Mouse (Mus musculus): ENCODE data around the gene Arhgef26. TPM values are rescaled to one million over a fixed set of nuclear protein-coding genes. Genes with fewer than 3 reads are reported as not detected.

Gene Arhgef26
- polyA plus RNA-seq, 1 experiment: 0.38 TPM

DNA sequence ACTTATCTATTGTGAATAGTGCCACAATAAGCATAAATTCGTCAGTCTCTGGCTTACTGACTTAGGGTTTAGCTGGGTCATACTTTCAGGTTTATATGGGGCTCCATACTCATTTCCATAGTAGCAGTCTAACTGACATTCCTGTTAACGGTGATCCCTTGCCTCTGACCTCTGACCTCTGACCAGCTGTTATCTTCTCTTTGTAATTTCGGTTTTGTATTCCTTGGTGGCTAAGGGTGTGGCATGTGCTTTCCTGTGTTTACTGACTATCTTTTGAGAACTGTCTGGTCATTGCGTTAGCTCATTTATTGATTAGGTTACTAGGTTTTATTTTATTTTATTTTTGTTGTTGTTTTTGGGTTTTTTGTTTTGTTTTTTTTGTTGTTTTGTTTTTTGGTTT is 13.9 kb downstream of the Arhgef26 start:
- H3K36me3 ChIP-seq (ENCODE audit: control insufficient read depth, insufficient read depth, low read length): no peaks in the 10 kb centered on the region
- H3K4me3 ChIP-seq (ENCODE audit: control insufficient read depth, low read depth, low read length): no peak overlapping the region
- no peaks in the 10 kb centered on the region for H3K4me1 ChIP-seq (ENCODE audit: control insufficient read depth, insufficient read depth, low read length)
- TF ChIP-seq CTCF (IDR thresholded peaks at IDR 0.05; ENCODE audit: control insufficient read depth, insufficient read depth, insufficient replicate concordance, low read depth, low read length) (no peak), POLR2A (IDR thresholded peaks at IDR 0.05; ENCODE audit: control insufficient read depth, low read depth, low read length) (no peak)
- H3K27ac ChIP-seq (ENCODE audit: control insufficient read depth, insufficient read depth, low read depth, low read length): no peak overlapping the region
- H3K27me3 ChIP-seq (ENCODE audit: control insufficient read depth, insufficient read depth, low read length): no peaks in the 10 kb centered on the region

DNA sequence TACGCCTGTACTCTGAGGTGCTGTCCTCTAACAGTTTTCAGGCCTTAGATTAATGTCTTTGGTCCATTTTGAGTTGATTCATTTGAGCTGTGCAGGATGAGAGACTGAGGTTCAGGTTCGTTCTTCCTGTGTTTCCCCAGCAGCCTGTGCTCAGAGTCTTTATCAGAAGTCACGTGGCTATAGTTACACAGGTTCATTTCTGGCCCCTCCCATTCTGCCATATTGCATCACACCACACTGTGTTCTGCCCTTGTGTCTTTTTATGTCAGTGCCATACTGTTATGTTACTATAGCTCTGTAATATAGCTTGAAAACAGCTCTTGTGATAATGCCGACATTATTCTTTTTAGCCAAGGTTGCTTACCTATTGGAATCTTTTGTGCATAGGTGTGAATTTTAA is 14.7 kb downstream of the Arhgef26 start:
- Histone ChIP-seq H3K4me1 (ENCODE audit: control insufficient read depth, insufficient read depth, low read length) (no peaks in the 10 kb centered on the region), H3K4me3 (ENCODE audit: control insufficient read depth, low read depth, low read length) (no peak overlapping the region), H3K27ac (ENCODE audit: control insufficient read depth, insufficient read depth, low read depth, low read length) (no peak overlapping the region), H3K27me3 (ENCODE audit: control insufficient read depth, insufficient read depth, low read length) (no peaks in the 10 kb centered on the region), H3K36me3 (ENCODE audit: control insufficient read depth, insufficient read depth, low read length) (no peaks in the 10 kb centered on the region)
- TF ChIP-seq CTCF (IDR thresholded peaks at IDR 0.05; ENCODE audit: control insufficient read depth, insufficient read depth, insufficient replicate concordance, low read depth, low read length) (no peak), POLR2A (IDR thresholded peaks at IDR 0.05; ENCODE audit: control insufficient read depth, low read depth, low read length) (no peak)

DNA sequence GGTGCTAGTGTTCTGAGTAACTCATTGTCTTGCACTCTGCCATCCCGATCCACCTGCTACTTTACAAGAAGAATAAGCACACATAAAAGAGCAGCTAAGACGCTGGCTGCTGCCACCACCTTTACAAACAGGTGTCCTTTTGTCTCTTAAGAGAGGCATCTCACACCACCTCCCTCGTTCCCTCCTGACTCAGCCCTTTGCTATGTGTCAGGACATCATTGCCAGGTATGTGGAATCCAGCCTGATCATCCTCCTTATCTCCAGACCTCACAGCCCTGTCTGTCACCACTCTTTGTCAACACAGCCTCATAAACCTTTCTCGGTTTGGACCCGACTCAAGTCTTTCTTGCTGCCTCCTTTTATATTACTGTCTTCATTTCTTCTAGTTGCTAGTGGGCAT is 29.7 kb downstream of the Arhgef26 start:
- Histone ChIP-seq H3K4me1 (ENCODE audit: control insufficient read depth, insufficient read depth, low read length) (no peaks in the 10 kb centered on the region), H3K27me3 (ENCODE audit: control insufficient read depth, insufficient read depth, low read length) (no peaks in the 10 kb centered on the region), H3K27ac (ENCODE audit: control insufficient read depth, insufficient read depth, low read depth, low read length) (no peak overlapping the region), H3K36me3 (ENCODE audit: control insufficient read depth, insufficient read depth, low read length) (no peaks in the 10 kb centered on the region), H3K4me3 (ENCODE audit: control insufficient read depth, low read depth, low read length) (no peak overlapping the region)
- TF ChIP-seq POLR2A (IDR thresholded peaks at IDR 0.05; ENCODE audit: control insufficient read depth, low read depth, low read length): no peak
- TF ChIP-seq CTCF (IDR thresholded peaks at IDR 0.05; ENCODE audit: control insufficient read depth, insufficient read depth, insufficient replicate concordance, low read depth, low read length): no peak

DNA sequence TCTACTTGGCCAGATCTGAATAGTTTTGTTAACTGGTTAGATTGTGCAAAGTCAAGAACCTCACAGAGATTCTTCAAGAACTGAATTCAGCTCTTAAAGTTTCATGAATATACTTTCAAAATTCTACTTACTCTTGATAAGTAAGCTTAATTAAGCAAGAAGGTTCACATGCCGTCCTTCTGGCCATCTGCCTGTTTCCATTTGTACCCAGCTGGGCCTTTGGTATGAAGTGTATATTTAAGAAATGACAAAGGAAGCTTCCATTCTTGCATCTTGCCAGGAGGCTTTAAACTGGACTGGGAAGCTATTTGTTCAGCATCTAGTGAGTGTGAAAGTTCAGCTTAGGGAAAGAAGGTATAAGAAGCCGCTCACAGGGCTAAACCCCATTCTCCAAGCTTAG is 34.7 kb downstream of the Arhgef26 start:
- H3K27ac ChIP-seq (ENCODE audit: control insufficient read depth, insufficient read depth, low read depth, low read length): no peak overlapping the region

DNA sequence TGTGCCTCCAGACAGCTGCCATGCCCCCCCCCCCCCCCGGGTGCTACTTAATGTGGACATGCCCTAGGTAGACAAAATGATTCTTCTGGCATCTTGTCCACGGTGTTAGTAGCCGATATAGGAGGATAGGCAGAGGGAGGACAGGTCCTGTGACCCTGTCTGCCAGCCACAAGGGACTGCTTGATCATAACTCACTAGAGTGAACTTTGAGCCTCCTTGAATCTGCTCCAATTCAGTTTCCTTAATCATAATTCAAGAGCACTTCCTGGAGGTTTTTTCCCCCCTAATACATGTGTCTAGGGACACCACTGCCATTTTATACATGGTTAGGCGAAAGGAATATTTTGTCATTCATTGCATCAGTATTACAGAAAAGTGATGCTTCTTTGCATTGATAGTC is 36.2 kb downstream of the Arhgef26 start:
- H3K36me3 ChIP-seq (ENCODE audit: control insufficient read depth, insufficient read depth, low read length): no peaks in the 10 kb centered on the region
- TF ChIP-seq CTCF (IDR thresholded peaks at IDR 0.05; ENCODE audit: control insufficient read depth, insufficient read depth, insufficient replicate concordance, low read depth, low read length) (no peak), POLR2A (IDR thresholded peaks at IDR 0.05; ENCODE audit: control insufficient read depth, low read depth, low read length) (no peak)
- no peaks in the 10 kb centered on the region for H3K27me3 ChIP-seq (ENCODE audit: control insufficient read depth, insufficient read depth, low read length)
- H3K4me1 ChIP-seq (ENCODE audit: control insufficient read depth, insufficient read depth, low read length): no peaks in the 10 kb centered on the region
- H3K27ac ChIP-seq (ENCODE audit: control insufficient read depth, insufficient read depth, low read depth, low read length): no peak overlapping the region
- H3K4me3 ChIP-seq (ENCODE audit: control insufficient read depth, low read depth, low read length): no peak overlapping the region

More for the DNA sequence above, 34.7 kb downstream of the Arhgef26 start:
- Histone ChIP-seq H3K4me3 (ENCODE audit: control insufficient read depth, low read depth, low read length) (no peak overlapping the region), H3K36me3 (ENCODE audit: control insufficient read depth, insufficient read depth, low read length) (no peaks in the 10 kb centered on the region), H3K27me3 (ENCODE audit: control insufficient read depth, insufficient read depth, low read length) (no peaks in the 10 kb centered on the region), H3K4me1 (ENCODE audit: control insufficient read depth, insufficient read depth, low read length) (no peaks in the 10 kb centered on the region)
- TF ChIP-seq CTCF (IDR thresholded peaks at IDR 0.05; ENCODE audit: control insufficient read depth, insufficient read depth, insufficient replicate concordance, low read depth, low read length): no peak
- TF ChIP-seq POLR2A (IDR thresholded peaks at IDR 0.05; ENCODE audit: control insufficient read depth, low read depth, low read length): no peak

DNA sequence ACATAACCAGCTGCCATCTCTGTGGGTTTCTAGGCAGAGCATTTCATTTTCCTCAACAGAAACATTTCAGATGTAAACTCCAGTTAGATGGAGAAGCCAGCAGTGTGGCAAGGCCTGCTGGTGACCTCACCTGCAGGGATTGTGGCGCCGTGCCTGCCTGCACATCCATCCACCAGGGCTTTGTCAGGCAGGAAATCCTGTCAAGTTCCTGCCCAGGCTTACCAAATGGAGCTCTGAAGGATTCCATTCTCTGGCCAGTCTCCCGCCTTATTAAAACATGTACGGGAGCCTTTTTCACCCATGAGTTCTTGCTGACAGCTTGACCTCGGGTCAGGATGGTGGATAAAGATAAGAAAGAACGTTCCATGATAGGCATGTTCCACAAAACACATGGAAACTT is 36.7 kb downstream of the Arhgef26 start:
- Histone ChIP-seq H3K27me3 (ENCODE audit: control insufficient read depth, insufficient read depth, low read length) (no peaks in the 10 kb centered on the region), H3K4me1 (ENCODE audit: control insufficient read depth, insufficient read depth, low read length) (no peaks in the 10 kb centered on the region), H3K27ac (ENCODE audit: control insufficient read depth, insufficient read depth, low read depth, low read length) (no peak overlapping the region), H3K36me3 (ENCODE audit: control insufficient read depth, insufficient read depth, low read length) (no peaks in the 10 kb centered on the region), H3K4me3 (ENCODE audit: control insufficient read depth, low read depth, low read length) (no peak overlapping the region)
- no peak for TF ChIP-seq CTCF (IDR thresholded peaks at IDR 0.05; ENCODE audit: control insufficient read depth, insufficient read depth, insufficient replicate concordance, low read depth, low read length)
- TF ChIP-seq POLR2A (IDR thresholded peaks at IDR 0.05; ENCODE audit: control insufficient read depth, low read depth, low read length): no peak

DNA sequence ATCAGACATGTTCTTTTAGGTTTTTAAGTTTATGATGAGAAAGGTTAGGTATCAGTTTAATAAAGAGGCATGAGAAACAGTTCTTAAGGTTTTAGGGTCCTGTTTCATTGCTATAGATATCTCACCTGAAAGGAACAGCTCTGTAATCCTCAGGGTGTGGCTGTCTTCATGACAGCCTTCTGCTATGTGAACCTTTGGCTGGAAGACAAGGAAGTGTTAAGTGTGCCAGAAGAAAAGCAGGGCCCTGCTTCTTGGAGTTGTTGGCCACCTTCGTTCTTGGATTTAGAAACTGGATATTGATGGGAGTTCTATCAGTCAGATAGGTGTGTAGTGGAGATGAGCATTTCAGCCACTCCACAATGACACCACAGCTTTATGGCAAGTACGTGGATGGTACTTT is 38.6 kb downstream of the Arhgef26 start:
- Histone ChIP-seq H3K4me1 (ENCODE audit: control insufficient read depth, insufficient read depth, low read length) (no peaks in the 10 kb centered on the region), H3K36me3 (ENCODE audit: control insufficient read depth, insufficient read depth, low read length) (no peaks in the 10 kb centered on the region), H3K4me3 (ENCODE audit: control insufficient read depth, low read depth, low read length) (no peak overlapping the region), H3K27ac (ENCODE audit: control insufficient read depth, insufficient read depth, low read depth, low read length) (no peak overlapping the region), H3K27me3 (ENCODE audit: control insufficient read depth, insufficient read depth, low read length) (no peaks in the 10 kb centered on the region)
- no peak for TF ChIP-seq CTCF (IDR thresholded peaks at IDR 0.05; ENCODE audit: control insufficient read depth, insufficient read depth, insufficient replicate concordance, low read depth, low read length)
- no peak for TF ChIP-seq POLR2A (IDR thresholded peaks at IDR 0.05; ENCODE audit: control insufficient read depth, low read depth, low read length)

DNA sequence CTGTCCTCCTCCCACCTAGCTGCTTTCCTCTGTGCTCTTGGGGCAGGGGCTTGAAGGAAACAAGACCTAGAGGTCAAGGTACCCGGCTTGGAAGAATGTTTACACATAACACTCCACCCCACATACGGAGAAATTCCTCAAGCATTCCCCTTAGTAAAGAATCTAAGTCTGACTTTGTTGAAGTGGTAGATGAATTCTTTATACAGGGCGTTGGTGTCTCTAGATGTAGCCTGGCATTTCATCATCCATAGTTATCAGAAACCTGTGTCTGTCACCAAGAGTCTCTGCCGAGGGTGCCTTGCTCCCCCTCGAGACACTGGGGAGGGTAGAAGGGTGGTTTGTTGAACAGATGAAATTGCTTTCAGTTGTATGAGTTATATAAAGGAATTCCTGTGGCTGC is 41.8 kb downstream of the Arhgef26 start:
- TF ChIP-seq CTCF (IDR thresholded peaks at IDR 0.05; ENCODE audit: control insufficient read depth, insufficient read depth, insufficient replicate concordance, low read depth, low read length): no peak
- no peak for TF ChIP-seq POLR2A (IDR thresholded peaks at IDR 0.05; ENCODE audit: control insufficient read depth, low read depth, low read length)
- Histone ChIP-seq H3K27ac (ENCODE audit: control insufficient read depth, insufficient read depth, low read depth, low read length) (no peak overlapping the region), H3K4me3 (ENCODE audit: control insufficient read depth, low read depth, low read length) (no peak overlapping the region), H3K27me3 (ENCODE audit: control insufficient read depth, insufficient read depth, low read length) (no peaks in the 10 kb centered on the region), H3K4me1 (ENCODE audit: control insufficient read depth, insufficient read depth, low read length) (no peaks in the 10 kb centered on the region), H3K36me3 (ENCODE audit: control insufficient read depth, insufficient read depth, low read length) (no peaks in the 10 kb centered on the region)
